Mouse (Mus musculus): Measurements from ENCODE around the gene Tekt3.
A peak's percentile ranks its signal among the peaks of the same experiment; 100 is the strongest.

The Tekt3 gene

GRCm38 (mm10) chr11:63122776-63123350, 61.4 kb downstream of the Tekt3 start:
- DNase-seq (ENCODE audit: low read depth, low spot score), result no peak

- DNase-seq (ENCODE audit: low read depth, low spot score), result no peak
Observed at GRCm38 (mm10) chr11:63124316-63124715, 62.9 kb downstream of the Tekt3 start.

GRCm38 (mm10) chr11:63125832-63126456, 64.5 kb downstream of the Tekt3 start:
- DNase-seq (ENCODE audit: low read depth, low spot score), result no peak

GRCm38 (mm10) chr11:63126976-63127375, 65.5 kb downstream of the Tekt3 start:
- no peak for DNase-seq (ENCODE audit: low read depth, low spot score)

- no peak for DNase-seq (ENCODE audit: low read depth, low spot score)
Observed at GRCm38 (mm10) chr11:63127513-63127912, 66.1 kb downstream of the Tekt3 start.

- DNase-seq (ENCODE audit: low read depth, low spot score), result no peak
Observed at GRCm38 (mm10) chr11:63128784-63129183, 67.3 kb downstream of the Tekt3 start, which contains the start of gene Pmp22. Pmp22 (plus strand) TSS chr11:63128982.

- no peak for DNase-seq (ENCODE audit: low read depth, low spot score)
Observed at GRCm38 (mm10) chr11:63129375-63129774, 67.9 kb downstream of the Tekt3 start.

GRCm38 (mm10) chr11:63129840-63130239, 68.4 kb downstream of the Tekt3 start:
- DNase-seq (ENCODE audit: low read depth, low spot score), result no peak

- DNase-seq (ENCODE audit: low read depth, low spot score), result no peak
Observed at GRCm38 (mm10) chr11:63130497-63130896, 69.0 kb downstream of the Tekt3 start.

- DNase-seq (ENCODE audit: low read depth, low spot score), result no peak
Observed at GRCm38 (mm10) chr11:63131001-63131692, 69.7 kb downstream of the Tekt3 start.

GRCm38 (mm10) chr11:63131693-63132040, 70.2 kb downstream of the Tekt3 start:
- DNase-seq (ENCODE audit: low read depth, low spot score), result no peak

- DNase-seq (ENCODE audit: low read depth, low spot score), result no peak
Observed at GRCm38 (mm10) chr11:63132151-63132500, 70.7 kb downstream of the Tekt3 start.

GRCm38 (mm10) chr11:63132501-63133435, 71.3 kb downstream of the Tekt3 start:
- no peak for DNase-seq (ENCODE audit: low read depth, low spot score)

- no peak for DNase-seq (ENCODE audit: low read depth, low spot score)
Observed at GRCm38 (mm10) chr11:63134021-63134420, 72.6 kb downstream of the Tekt3 start.

GRCm38 (mm10) chr11:63134742-63135482, 73.5 kb downstream of the Tekt3 start:
- no peak for DNase-seq (ENCODE audit: low read depth, low spot score)

- DNase-seq (ENCODE audit: low read depth, low spot score), result peak; percentile 41
Observed at GRCm38 (mm10) chr11:63135622-63136021, 74.2 kb downstream of the Tekt3 start.

GRCm38 (mm10) chr11:63136205-63136604, 74.8 kb downstream of the Tekt3 start:
- no peak for DNase-seq (ENCODE audit: low read depth, low spot score)

- DNase-seq (ENCODE audit: low read depth, low spot score), result no peak
Observed at GRCm38 (mm10) chr11:63136836-63137416, 75.5 kb downstream of the Tekt3 start.

- no peak for DNase-seq (ENCODE audit: low read depth, low spot score)
Observed at GRCm38 (mm10) chr11:63138739-63139138, 77.3 kb downstream of the Tekt3 start.

GRCm38 (mm10) chr11:63142311-63142710, 80.9 kb downstream of the Tekt3 start:
- DNase-seq (ENCODE audit: low read depth, low spot score), result no peak

GRCm38 (mm10) chr11:63142816-63143215, 81.4 kb downstream of the Tekt3 start:
- DNase-seq (ENCODE audit: low read depth, low spot score), result no peak
